Mouse (Mus musculus) inflammation-experienced regulatory T-cells, adult 6 months (primary cell): ENCODE data around the gene Hps4. TPM values are rescaled to one million over a fixed set of nuclear protein-coding genes. Genes with fewer than 3 reads are reported as not detected.
"Not testable (repeated sequence)": the region's sequence is repeated elsewhere in the genome, so short reads cannot be mapped to it uniquely, and the experiment has no call there.

ENCODE experiments used
- ATAC-seq: one replicate; pipeline ENCODE4 v1.8.0; 2017
- polyA plus RNA-seq, 3 experiments: library from polyadenylated mRNA; unstranded; fragments of 100-300 nt; shearing (Covaris generic); gene quantifications; one replicate each; pipeline ENCODE4 v1.2.1; 2017

Hps4 gene
- polyA plus RNA-seq = 10 to 100 TPM; 13.9 to 19.0 (median 16.4) TPM

DNA sequence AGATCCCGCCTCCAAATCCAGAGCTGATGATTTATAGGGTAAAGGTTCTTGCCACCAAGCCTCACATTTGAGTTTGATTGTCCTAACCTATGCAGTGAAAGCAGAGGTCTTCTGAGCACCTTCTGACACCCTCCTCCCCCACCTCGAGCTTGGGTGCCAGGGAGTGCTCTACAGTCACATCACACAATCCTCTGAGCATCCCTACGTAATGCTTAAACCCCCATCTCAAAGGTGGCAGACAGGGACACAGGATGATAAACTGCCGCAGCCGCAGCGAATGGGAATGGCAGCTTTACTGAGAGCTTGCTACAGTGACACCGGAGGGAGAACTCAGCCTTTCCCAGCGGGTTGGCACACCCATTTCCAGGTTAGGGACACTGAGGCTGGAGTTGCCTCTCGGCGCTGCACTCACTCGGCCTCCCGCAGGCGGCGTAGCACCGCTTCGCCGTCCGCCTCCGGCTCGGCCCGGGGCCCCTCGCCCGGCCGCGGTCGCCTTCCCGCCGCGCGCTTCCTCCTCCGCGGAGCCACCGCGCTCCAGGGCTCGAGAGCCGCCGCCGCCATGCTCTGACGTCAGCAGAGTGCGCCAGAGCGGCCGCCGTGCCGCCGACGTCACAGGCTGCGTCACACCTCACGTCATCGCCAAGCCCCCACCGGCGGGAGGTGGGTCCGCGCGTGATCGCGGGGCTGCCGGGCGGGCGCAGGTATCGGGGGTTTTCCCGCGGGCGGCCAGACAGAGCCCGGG lies at the start of gene Hps4, which contains the start of gene Srrd:
TSS of gene Hps4 (plus strand) at position 621 of the 742 bp plus-strand sequence.
TSS of gene Srrd (minus strand) at position 578 of the 742 bp plus-strand sequence.
- peak; percentile 71 for ATAC-seq

DNA sequence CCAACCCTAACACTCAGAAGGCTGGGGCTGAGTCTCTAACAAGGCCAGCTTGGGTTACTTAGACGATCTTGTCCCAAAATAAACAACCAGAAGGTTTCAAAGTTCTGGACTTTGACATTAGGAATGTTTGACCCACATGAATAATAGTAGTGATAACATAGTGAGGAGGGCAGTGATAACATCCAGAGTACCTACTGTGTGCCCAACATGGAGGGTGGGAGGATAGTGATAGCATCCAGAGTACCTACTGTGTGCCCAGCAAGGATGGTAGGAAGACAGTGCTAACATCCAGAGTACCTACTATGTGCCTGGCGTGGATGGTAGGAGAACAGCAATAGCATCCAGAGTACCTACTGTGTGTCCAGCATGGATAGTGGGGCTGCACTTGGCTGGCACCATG lies 49.1 kb upstream of the Hps4 start:
- ATAC-seq = no peak

DNA sequence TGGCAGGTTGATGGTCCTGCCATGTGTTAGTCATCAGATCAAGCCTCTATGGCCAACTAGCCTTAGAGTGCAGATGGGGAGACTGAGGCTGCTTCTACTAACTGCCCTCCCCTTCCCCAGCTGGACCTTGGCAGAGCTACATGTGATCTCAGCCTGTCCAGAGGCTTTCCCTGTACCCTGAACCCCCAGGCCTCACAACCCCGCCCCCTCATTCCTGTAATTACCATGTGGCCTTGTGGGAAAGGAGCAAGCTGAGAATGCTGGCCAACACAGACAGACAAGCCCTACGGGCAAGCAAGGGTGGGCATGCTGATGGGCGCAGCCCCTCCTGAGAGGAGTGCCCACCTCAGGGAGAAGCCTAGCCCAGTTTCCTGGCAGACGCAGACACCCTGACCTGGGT lies 48.2 kb upstream of the Hps4 start:
- ATAC-seq = no peak

DNA sequence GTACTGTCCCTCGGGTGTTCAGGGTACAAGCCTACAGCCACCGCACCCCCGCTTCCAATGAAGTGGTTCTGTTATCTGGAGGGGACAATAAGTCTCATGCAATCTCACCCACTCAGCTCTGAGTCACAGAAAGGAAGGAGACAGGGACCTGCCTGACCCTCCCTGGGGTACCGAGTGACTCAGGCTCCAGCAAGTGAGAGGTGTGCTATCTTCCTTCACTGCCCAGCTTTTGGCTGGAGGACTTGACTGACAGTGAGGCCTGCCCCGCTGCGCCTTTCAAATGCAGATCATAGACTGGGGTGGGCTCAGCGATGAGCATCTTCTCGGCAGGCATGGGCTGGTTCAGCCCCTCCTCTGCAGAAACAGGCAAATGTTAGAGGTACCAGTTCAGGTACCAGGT lies 47.7 kb upstream of the Hps4 start:
- ATAC-seq = no peak

DNA sequence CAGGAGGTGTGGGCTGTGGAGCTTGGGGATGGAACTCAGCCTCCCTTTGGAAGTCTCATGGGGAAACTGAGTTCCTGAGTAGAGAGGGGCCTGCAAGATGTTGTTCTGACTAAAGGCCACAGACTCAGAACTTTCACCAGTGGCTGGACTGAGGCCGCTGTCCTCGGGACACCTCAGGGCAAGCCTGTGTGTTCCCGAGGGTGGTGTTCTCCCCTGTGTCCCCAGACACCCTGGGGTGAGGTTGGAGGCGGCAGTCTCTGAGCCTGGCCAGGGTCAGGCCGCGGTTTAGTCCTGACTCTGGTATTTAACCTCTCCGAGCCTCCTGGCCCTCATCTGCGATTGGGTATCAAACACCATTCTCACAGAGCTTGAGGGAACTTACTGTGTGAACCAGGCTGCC lies 47.3 kb upstream of the Hps4 start:
- ATAC-seq = no peak

DNA sequence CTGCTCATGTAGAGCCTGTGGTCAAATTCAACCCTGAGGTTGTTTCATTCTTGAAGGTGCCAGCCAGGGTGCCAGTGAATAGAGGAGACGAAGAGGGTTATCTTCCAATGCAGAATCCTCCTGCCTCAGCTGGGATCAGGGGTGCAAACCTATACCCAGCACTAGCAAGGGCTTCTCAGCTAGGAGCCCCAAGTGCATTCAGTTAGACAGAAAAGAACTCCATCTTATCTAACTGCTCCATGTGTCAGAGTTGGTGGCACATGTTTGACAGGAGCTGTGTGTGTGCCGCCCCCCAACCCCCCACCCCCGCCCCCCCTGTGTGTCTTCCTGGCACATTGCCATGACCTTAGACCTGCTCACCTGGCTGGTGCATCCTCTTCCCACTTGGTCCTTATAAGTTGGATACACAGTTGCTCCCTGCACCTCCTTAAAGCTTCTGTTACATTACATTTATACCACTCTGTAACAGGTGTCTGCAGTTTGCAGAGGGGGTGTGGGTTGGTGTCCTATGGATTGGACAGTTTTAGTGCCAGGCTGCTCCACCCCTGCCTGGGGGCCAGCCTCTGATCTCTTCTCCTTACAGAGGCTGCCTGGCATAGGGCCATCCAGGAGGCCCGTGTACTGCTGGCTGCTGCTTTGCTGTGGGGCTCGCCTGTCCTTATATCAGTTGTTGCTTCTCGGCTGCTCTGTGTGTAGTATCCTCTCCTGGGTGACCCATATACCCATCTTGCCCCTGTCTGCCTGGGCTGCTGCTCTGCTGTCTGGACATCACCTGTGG lies 46.3 kb upstream of the Hps4 start:
- ATAC-seq = no peak

DNA sequence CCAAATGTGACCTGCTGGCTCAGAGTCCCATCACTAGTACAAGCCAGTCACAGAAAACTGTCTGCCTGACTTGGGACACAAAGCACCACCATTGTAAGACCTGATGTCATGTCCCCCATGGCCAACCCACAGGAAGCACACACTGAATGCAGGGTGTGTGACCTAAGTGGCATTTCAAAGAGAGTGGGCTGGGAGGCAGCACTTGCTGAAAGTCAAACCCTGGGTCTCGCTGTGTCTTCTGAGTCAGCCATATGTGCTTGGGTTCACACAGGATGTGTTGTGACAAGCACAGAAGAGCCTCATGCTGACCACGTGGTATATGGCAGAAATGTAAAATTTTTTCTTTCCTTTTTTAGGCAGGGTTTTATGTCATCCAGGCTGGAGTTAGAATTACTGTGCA lies 45.6 kb upstream of the Hps4 start:
- ATAC-seq = peak; percentile 81

DNA sequence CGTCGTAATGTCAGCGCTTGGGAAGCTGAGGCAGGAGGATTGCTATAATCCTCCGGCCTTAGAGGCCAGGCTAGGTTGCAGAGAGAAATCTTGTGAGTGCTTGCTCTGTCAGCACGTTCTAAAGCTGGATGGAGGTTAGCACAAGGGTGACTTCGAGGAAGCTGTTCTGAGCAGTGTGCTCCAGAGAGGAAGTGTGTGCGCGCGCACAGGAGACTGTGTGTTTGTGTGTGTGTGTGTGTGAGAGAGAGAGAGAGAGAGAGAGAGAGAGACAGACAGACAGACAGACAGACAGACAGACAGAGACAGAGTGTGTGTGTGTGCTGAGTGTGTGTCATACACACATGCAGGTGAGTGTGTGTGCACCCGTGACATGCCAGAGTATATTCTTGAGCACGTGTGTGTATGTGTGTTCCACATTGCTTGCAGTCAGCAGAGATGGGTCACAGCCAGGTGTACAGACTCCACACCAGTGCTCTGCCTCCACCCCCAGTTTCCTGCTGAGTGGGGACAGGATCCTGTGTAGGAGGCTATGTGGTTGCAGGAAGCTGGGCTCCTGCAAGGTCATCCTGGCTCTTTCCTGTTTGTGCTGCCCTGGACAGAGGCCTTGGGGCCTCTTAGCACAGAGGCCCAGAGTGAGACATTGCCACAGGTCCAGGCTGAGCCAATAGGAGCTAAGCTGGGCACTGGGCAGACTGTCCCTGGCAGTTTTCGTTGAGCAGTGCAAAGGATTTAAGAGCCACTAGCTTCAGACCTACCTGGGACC lies 44.5 kb upstream of the Hps4 start:
- peak; percentile 52 for ATAC-seq

DNA sequence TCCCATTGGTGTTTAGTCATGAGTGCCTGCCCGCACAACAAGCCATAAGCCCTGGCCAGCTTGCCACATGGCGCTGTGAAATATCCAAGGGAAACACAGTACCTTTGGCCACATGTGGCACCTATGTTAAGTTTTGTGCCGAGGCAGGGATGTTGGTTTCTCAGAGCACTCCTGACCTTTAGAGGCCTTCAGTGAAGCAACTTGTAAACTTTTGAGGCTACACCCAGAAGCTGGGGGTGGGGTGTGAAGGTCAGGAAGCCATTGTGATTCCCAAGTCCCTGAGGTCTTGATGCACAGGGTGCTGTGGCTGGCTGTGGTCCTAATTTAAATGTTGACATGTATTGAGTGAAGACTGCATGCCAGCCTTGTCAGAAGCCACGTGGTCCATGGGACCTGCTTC lies 43.5 kb upstream of the Hps4 start:
- no peak for ATAC-seq

DNA sequence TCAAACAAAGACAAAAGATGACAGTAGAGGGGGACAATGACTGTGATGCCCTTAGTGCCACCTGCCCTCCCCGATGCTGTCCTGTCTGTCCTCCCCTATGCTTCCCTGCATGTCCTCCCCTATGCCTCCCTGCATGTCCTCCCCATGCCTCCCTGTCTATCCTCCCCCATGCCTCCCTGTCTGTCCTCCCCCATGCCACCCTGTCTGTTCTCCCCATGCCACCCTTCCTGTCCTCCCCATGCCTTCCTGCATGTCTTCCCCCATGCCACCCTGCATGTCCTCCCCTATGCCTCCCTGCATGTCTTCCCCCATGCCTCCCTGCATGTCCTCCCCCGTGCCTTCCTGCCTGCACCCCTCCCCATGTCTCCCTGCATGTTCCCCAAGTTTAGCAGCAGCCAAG lies 42.8 kb upstream of the Hps4 start:
- no peak for ATAC-seq

DNA sequence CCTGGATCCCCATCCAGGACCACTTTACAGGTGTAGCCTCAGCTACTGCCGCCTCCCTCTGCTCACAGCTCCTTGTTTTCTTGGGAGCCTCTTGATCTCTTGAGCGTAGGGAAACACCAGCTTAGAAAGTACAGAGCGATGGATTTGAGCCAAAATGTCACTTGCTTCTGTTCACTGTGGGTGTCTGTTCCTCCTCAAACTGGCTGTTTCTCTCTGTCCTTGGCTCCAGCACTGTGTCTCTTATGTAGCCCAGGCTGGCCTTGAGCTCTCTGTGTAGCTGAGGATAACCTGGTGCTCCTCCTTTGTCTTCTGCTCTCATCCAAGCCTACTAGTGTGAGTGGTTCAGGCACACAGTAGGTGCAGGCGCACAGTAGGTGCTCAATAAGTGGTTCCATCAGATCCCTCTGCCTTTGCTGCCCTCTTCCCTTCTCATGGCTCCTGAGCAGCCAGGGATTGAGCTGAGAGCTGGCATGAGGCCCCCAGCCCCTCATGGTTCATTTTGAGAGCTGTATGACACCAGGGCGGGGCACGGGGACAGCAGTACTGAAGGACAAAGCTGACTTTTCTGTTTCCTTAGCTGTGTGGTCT lies 42.1 kb upstream of the Hps4 start:
- ATAC-seq = no peak

DNA sequence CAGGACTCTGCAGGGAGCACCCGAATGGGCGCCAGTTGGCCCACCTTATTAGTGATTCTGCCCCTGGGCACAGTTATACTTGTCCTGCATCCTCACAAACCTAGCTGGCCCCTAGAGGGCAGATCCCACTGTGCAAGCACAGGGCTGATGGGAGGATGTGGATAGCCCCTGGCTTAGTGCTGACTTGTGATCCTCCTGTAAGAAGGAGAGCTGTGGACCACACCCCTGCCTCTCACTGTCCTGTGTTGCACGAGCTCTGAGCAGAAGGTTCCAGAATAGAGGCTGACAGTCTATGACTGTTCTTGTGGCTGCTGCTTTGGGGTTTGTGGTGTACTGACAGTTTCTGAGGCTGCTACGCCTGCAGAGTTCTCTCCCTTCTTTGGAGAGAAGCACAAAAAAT lies 41.2 kb upstream of the Hps4 start:
- peak; percentile 14 for ATAC-seq

DNA sequence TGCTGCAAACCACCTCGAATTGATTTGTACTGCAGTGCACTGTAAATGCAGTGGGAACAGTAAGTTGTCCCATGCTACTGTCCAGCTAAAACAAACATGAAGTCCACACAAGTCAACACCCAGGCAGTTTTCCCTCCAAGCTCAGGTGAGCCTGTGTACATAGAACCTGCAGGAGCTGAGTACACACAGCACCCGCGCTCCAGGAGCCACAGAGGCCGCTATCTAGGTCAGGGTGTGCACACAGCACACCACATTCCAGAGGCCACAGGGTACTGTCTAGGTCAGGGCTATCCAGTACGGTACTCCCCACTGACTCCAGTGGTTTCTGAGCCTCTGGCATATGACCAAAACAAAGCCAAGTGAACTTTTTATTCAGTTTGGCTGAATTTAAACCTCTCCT lies 40.6 kb upstream of the Hps4 start:
- no peak for ATAC-seq

DNA sequence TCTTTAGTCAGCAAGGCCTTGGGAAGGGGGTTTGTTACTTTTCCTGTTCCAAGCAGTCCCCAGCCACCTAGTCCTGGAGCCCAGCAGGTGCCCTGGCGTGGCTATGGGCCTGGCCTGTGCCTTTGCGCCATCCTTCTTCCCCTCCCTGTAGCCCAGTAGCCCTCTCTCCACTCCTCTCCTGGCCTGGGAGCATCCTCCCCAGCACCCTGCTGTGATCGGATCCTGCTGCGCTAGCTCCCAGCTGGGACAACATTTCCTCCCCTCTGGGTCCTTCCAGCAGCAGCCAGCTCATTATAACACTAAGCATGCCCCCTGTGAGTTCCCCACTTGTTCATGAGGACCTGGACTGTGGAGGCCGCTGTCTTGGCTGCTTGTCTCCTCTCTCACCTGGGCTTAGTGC lies 37.0 kb upstream of the Hps4 start:
- no peak for ATAC-seq

DNA sequence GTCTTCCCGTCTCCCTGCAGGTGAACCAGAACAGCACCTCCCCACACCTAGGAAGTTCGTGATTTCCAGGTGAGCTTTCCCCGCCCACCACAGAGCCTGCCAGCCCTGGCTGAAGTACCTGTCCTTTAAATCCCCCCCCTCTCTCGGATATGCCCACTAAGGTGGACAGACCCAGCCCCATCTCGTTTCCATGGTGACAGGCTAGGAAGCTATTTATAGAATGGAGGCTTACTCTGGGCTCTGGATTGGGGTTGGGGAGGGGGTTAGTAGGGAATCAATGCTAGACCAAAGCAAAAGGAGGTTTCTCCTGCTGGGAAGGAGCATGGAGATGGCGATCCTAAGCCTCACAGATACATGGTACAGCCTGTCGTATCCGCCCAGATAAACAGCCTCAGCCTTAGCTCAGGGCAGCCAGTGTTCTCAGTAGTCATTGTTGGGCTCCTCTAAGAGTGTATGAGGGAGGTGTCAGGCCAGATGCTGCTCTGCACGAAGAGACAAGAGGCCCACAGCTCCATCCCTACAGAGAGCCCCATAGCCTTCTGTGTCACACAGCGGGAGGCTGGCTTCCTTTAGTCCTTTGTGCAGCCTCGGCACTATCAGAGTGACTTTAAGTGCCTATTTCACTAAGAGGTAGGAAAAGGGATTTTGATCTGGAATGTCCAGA lies 29.5 kb upstream of the Hps4 start:
- no peak for ATAC-seq

DNA sequence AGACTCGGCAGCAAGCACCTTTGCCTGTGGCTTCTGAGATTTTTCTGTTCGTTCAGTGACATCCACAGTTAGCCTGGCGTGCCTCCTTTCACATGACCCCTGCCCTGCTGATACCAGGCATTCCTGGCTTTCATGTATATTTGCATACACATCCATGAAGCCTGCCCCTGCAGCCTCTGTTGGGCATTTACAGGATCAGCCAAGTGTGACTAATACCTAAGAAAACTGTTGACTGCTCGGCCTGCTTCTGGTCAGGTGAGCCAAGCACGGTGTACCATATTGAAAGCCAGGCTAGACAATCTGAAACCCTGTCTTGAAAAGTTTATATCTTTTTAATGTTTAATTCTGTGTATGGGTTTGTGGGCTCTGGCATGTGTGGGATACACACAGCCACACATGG lies 26.4 kb upstream of the Hps4 start:
- no peak for ATAC-seq

DNA sequence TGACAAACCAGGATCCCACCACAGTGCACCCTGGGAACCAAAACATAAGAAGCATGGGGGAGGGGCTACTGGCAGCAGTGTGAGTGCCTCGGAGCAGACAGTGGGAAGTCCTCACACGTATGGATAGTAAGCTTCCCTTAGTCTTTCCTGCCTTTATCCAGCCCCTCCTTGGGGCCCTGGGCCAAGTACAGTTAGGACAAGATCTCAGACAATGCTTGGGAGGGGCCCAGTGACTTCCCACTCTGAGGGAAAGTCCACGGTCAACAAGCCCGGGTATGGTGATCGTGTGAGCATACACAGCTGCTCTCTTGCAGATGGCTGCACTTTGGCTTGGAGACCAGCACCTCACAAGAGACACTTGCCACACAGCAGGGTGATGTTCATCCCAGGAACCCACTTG lies 25.6 kb upstream of the Hps4 start:
- no peak for ATAC-seq

DNA sequence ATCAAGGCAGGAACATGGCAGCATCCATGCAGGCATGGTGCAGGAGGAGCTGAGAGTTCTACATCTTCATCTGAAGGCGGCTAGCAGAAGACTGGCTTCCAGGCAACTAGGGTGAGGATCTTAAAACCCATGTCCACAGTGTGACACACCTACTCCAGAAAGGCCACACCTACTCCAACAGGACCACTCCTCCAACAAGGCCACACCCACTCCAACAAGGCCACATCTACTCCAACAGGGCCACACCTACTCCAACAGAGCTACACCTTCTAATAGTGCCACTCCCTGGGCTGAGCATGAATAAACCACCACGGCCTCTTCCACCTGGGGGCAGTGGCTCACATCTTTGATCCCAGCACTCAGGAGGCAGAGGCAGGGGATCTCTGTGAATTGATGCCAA lies 23.5 kb upstream of the Hps4 start:
- ATAC-seq = not testable (repeated sequence)

DNA sequence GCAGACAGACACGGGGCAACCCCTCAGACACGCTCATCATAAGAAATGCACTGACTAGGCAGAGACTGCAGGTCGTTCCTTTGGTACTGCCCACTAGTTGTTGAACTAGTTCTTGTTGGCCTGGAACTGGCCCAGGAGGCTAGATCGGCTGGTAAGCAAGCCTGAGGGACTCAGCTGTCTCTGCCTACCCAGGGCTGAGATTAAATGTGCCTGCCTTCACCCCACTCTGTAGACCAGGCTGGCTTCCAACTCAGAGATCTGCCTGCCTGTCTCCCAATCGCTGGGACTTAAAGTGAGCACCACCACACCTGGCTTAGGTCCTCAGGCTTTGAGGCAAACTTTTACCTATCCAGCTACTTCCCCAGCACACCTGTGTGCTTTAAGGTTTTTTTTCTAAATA lies 22.5 kb upstream of the Hps4 start:
- no peak for ATAC-seq

DNA sequence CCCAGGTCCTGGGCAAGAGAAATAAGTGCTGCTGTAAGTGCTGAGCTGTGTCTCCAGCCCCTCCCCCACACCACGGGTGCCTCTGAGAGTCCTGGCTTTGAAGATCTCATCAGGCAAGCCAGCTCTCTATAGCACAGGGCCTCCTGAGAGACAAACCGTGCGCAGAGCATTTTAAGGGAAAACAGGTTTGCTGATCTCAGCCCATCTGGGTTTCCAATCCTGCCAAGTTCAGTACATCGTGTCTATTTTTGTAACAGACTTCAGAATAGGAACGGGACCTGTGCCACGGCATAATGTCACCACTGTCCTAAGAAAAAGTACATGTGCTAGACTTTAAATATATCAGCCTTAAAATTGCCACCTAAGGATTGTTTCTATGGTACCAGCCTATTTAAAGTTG lies 21.9 kb upstream of the Hps4 start:
- ATAC-seq = no peak

DNA sequence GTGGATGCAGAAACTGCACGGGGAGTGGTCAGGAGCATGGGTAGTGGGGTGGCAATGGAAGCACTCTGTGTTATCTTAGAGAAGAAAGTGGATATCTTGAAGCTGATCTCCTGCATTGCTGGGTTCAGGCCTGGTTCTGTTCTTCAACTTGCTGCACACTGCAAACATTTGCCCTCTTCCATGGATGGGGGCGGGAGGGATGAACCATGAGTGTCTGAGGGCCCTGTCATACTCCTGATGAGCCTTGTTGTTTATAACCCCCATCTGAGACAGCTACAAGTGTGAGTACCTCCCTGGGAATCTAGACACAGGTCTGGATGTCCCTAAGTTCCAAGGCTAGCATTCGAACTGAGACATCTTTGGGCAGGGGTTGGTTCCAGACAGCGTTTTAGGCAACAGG lies 21.5 kb upstream of the Hps4 start:
- ATAC-seq = no peak

DNA sequence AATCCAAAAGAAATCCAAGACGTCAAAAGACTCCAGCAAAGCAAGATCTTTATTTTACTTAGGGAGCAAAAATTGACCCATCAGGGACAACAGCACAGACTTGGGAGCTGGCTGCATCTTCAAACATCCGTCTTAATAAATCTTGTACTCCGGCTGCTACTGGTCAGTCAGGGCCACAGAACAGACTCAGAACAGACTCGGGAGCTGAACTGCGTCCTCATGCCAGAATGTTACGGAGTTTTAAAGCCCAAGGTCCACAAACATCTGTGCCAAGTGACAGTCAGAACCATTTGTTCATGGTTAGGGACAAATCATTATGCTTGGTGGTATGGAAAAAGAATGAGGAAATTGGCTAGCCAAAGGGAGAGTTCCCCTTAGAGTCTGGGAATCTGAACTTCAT lies 19.6 kb upstream of the Hps4 start:
- ATAC-seq = no peak
